Mouse (Mus musculus) adrenal gland, adult 2 months (tissue): ENCODE results near the gene Tmem109. TPM values are rescaled to one million over a fixed set of nuclear protein-coding genes. Genes with fewer than 3 reads are reported as not detected.
A peak's percentile ranks its signal among the peaks of the same experiment; 100 is the strongest.

ENCODE experiments used
- DNase-seq: peaks from one replicate; pipeline ENCODE4 v3.0.0; 2021
- polyA plus RNA-seq: library from polyadenylated mRNA; depleted of rRNA; stranded (reverse); fragments of >200 nt; gene quantifications from 2 replicates; pipeline ENCODE4 v1.2.3, GENCODE M21; 2012; rRNA removed
- total RNA-seq, 2 experiments: library from RNA; stranded (reverse); gene quantifications; 2 replicates each; pipeline ENCODE4 v1.2.3; 2021

Tmem109 gene
- total and polyA plus RNA-seq, 3 experiments = 149 to 306 (median 202) TPM

DNA sequence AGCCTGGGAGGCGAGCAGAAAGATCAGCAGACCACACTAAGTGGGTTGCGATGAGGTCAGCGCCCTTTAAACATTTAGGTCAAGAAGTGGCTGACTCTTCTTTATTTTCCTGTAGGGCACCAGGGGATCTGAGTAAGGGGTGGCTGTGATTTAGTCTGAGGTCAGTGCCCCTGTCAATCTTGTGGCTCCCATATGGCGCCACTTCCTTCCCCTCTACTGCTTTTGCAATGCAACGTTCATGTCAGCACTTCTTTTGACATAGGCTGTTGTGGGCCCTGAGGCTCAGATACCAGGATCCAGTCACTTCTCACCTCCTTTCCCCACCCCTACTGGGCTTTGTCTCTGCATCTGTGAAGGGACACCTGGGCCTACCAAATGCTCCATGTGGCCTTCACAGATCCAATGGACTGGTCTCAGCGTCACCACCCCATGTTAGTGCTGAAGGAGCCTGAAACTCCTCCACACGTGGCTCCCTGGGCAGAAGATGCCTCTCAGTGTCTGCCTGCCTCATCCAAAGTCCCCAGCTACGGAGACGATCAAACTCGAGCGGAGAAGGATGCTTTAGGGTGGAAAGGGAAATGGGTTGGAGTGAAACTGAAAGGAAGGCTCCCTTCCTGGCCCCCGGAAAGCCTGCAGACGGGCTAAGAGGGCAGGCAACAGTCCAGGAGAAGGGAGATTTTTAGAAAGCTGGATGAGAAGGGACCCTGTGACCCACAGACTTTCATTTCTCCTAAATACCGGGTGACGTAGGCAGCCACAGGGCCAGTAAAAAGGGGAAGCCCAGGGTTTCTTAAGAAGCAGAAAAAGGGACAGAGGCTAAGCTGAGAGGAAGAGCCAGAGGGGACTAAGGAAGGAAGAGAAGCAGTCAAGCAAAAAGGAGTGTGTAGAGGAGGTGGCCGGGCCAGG is 39.8 kb downstream of the Tmem109 start:
- DNase-seq = peak; percentile 49

DNA sequence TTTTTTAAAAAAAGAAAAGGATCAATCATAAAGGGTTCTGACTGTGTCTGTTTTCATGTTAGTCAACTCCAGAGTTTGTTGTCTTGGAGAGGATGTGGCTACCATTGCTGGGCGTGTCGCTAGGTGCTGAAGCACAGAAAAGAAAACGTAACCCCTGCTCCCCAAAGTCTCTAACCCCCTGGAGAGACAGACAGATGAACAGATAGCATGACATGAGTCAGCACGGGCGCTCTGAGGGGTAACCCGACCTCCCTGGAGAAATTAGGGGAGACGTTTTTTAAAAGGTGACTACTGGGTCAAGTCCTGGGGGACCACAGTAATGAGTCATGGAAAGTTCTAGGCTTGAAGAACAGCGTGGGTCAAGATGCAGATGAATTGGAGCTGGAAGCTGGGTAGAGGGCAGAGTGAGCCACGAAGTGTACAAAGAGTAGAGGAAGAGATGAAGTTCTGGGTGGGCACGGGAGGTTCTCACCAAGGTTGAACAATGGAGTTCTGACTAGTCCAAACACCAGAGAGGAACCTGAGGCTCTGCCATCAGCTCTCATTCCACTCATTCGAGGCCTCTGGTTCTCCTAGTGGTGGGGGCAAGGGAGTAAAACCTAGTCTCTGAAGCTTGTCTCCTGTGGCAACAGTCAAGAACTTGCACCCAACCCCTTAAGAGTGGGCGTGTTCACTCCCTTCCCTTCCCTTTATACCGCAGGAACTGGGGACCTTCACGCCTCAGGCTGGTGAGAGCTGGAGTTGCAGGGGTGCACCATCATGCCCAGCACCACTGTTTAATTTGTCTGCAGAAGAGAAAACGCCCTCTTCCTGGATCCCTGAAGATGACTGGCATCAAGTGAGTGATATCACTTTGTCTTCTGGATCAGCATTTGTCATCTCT is 42.5 kb downstream of the Tmem109 start, which contains the start of gene Slc15a3:
Slc15a3 (plus strand) TSS at position 718 of the 883 bp plus-strand sequence.
- no peak for DNase-seq

DNA sequence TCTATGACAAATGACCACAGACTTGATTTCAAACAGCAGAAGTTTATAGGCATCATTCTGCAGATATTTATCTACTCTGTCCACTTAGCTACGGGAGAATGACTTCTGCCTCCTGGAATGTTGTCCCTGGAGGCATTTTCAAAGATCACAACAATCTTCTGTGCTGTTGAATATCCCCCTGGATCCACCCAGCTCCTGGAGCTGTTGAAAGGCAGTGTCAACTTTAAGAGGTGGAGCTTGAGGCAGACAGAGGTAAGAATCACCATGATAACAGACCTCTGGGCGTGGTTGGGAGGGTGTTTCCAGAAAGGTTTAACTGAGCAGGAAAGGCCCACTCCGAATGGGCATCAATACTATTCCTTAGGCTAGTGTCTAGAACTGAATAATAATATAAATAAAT is 46.1 kb downstream of the Tmem109 start:
- no peak for DNase-seq

DNA sequence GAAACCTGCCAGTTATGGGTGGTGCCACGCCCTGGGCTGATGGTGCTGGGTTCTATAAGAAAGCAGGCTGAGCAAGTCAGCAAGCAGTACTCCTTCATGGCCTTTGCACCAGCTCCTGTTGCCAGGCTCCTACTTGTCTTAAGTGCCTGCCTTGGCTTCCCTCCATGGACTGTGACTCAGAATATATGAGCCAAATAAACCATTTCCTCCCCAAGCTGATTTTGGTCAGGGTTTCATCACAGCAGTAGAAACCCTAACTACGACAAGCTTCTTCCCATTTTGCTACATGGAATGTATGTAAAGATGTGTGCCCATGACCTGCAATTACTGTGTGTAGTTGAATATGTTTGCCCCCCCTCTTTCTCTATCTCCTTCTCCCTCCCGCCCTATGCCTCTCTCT is 48.2 kb downstream of the Tmem109 start:
- no peak for DNase-seq

DNA sequence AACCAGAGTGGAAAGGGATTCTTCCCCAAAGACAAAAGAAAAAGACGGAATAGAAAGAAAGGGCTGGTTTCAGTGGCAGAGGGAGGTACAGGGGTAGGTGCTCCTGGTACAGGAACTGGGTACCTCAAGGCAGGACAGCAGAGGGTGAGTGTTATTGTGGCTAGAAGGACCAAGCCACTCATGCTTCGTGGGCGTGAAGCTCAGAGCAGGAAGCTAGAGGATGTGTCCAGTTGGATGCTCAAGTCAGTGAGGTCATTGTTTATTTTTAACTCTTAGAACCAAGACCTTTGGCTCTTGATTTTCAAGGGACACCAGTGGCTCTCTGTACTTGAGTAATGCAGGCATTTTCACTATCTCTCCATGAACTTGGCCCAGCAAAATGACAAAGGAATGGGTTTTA is 49.8 kb downstream of the Tmem109 start:
- DNase-seq = no peak

DNA sequence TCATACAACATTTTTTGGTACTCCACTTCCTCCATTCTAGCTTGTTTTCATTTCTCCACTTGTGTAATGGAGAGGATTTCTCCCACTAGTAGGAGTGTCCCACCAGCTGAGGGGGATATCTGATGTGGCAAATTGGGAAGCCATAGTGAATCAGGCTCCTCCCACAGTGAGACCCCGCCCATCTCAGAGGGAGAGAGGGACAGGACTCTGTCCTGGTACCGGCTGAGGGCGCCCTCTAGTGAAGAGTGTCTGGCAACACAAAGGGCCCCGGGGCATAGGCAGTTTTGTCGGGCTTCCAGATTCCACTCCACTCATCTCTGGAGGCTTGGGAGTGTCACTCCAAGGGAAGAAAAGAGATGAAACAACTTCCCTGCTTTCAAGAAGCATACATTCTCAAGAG is 50.4 kb downstream of the Tmem109 start:
- DNase-seq = peak; percentile 71

DNA sequence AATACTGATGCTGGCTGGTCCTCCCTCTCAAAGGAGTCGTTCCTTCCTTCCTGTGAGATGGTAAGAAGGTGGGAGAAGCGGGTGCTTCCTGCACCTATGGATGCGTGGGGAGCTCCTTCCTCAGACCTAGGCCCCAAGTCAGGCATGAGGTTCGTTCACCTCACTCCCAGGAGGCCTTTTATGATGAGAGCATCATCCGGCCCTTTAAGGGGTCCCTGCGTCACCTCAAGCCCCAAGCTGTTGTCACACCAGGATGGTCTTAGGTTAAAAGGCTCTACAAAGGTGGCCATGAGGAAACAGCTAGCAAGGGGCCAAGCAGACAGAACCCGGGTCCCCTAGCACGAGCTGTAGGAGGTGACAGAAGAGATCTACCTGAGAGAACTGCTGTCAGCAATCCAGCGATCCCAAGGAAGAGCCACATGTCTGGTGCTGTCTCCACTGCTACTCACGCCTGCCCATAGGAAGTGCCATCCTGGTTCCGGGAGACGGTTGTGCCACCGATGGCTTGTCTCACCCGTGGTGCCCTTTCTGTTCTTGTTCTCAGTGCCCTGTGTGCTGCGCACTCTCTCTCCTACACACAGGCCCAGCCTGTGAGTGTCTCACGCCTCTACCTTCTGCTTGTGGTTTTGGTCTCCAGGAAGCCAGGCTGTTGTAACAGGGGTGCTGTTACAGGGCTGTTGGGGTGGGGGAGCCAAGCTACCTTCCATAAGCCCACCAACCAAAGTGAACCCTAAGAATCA is 52.2 kb downstream of the Tmem109 start, which contains the start of gene Cd6:
Cd6 (minus strand) TSS at position 623 of the 740 bp plus-strand sequence.
- DNase-seq = no peak

DNA sequence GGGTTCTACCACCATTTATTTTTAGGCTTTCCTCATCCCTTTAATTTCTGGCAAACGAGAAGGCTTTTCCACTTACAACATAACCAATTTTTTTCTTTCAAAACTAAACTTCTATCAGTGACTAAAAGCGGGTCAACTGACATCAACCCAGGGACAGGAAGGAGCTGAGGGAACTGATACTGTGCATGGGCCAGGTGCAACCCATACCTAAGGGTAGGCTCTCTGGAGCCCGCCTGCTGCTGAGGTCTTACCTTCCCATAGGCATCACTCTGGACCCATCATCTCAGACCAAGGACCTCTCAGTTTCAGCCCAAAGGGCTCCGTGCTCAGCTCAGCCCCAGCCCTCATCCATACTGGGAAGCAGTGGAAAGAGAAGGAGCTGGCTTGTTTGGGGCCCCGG is 53.5 kb downstream of the Tmem109 start:
- DNase-seq = no peak

DNA sequence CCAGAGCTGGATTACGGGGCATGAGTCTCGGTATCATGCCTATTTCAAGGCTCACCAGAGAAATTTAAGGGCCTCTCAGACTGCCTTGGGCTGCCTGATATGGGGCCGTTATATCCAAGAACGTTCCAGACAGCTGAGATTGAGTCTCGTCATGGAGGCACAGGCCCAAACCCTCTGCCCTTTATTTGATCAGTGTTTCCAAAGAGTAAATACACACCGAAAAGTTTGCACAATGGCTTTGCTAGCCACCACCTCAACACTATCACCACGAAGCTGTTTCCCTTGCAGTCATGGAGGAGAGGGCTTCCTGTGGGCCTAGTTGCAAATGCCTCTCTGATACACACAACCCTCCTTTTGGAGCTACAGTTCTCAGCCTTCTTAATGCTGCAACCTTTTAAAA is 57.7 kb downstream of the Tmem109 start:
- no peak for DNase-seq

DNA sequence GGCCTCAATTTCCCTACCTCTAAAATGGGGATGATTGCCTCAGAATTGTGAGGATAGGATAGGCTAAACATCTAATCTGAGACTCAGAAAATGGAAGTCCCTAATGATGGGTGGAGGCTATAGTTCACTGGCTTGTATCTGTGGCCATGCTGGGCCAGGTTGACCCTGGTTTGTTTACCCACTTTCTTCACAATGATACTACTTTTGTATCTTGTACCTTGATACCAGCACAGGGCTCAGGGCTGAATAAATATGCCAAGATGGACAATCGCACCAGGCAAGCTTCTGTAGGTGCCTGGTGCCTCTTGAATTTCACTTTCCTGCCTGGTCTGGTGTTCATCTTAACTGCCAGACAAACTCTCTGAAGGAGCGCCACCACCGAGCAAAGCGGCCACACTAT is 59.3 kb downstream of the Tmem109 start:
- no peak for DNase-seq

DNA sequence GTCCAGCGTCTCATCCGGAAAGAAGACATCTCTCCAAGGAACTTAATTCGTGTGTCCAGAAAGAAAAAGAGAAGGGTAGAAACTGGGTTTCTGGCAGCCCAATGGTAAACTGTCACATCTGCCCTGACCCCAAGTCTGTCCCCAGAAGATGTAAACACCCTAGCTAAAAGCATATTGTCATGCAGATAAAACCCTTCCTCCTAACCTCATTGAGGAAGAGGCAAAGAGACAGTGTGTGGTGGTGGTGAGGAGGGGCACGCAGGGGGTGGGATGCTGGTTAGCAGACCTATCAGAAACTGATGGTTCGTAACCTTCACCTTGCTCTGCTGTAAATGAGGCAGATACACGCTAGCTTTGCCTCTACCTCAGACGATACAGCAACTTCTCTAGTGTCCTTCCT is 60.5 kb downstream of the Tmem109 start:
- DNase-seq = no peak

Other genes starting within 250 kb of the Tmem109 start
- under 1 TPM; 0.17 to 0.79 TPM for gene Vwce, start 247.8 kb downstream of the Tmem109 start, total RNA-seq
- gene Vwce, start 247.8 kb downstream of the Tmem109 start, polyA plus RNA-seq = 0.18 and 0.26 TPM in 2 replicates
- gene Pga5, start 203.9 kb downstream of the Tmem109 start, total RNA-seq = not detected
- not detected in 2 replicates for gene Pga5, start 203.9 kb downstream of the Tmem109 start, polyA plus RNA-seq
- 10 to 100 TPM; 22.1 to 23.3 TPM for gene Vps37c, start 193.3 kb downstream of the Tmem109 start, total RNA-seq
- gene Vps37c, start 193.3 kb downstream of the Tmem109 start, polyA plus RNA-seq = 46.4 and 65.5 TPM in 2 replicates
- gene Cd5, start 143.0 kb downstream of the Tmem109 start, total RNA-seq = under 1 TPM; 0.10 to 0.14 TPM
- 0.15 and 0.26 TPM in 2 replicates for gene Cd5, start 143.0 kb downstream of the Tmem109 start, polyA plus RNA-seq
- not detected for gene Cd6, start 51.9 kb downstream of the Tmem109 start, total RNA-seq
- gene Cd6, start 51.9 kb downstream of the Tmem109 start, polyA plus RNA-seq = 0.28 and 0.34 TPM in 2 replicates
- gene Slc15a3, start 42.3 kb downstream of the Tmem109 start, total RNA-seq = 1 to 10 TPM; 3.6 to 6.4 TPM
- 10.0 and 10.3 TPM in 2 replicates for gene Slc15a3, start 42.3 kb downstream of the Tmem109 start, polyA plus RNA-seq
- gene Tmem132a, start 12.1 kb downstream of the Tmem109 start, total RNA-seq = 10 to 100 TPM; 21.9 to 46.1 TPM
- gene Tmem132a, start 12.1 kb downstream of the Tmem109 start, polyA plus RNA-seq = 79.2 and 82.6 TPM in 2 replicates
- 100 to 1,000 TPM; 143 to 184 TPM for gene Prpf19, start 13.2 kb upstream of the Tmem109 start, total RNA-seq
- 299 and 410 TPM in 2 replicates for gene Prpf19, start 13.2 kb upstream of the Tmem109 start, polyA plus RNA-seq
- not detected for gene Zp1, start 38.6 kb upstream of the Tmem109 start, total RNA-seq
- not detected in 2 replicates for gene Zp1, start 38.6 kb upstream of the Tmem109 start, polyA plus RNA-seq
- under 1 TPM in 1 of 2 experiments, not detected in 1; 0.10 TPM for gene Ptgdr2, start 55.2 kb upstream of the Tmem109 start, total RNA-seq
- 0.04 and 0.26 TPM in 2 replicates for gene Ptgdr2, start 55.2 kb upstream of the Tmem109 start, polyA plus RNA-seq
- 10 to 100 TPM; 12.8 to 21.4 TPM for gene Ccdc86, start 67.3 kb upstream of the Tmem109 start, total RNA-seq
- gene Ccdc86, start 67.3 kb upstream of the Tmem109 start, polyA plus RNA-seq = 14.2 and 17.1 TPM in 2 replicates
- 10 to 100 TPM in 1 of 2 experiments, 1 to 10 TPM in 1; 1.1 to 75.2 TPM for gene Ms4a10, start 92.7 kb upstream of the Tmem109 start, total RNA-seq
- gene Ms4a10, start 92.7 kb upstream of the Tmem109 start, polyA plus RNA-seq = 15.4 and 35.0 TPM in 2 replicates
- not detected for gene Ms4a15, start 111.2 kb upstream of the Tmem109 start, total RNA-seq
- not detected in 2 replicates for gene Ms4a15, start 111.2 kb upstream of the Tmem109 start, polyA plus RNA-seq
- gene Ms4a18, start 136.0 kb upstream of the Tmem109 start, total RNA-seq = not detected
- not detected in 2 replicates for gene Ms4a18, start 136.0 kb upstream of the Tmem109 start, polyA plus RNA-seq
- 1 to 10 TPM; 3.5 to 3.9 TPM for gene Ms4a8a, start 199.1 kb upstream of the Tmem109 start, total RNA-seq
- gene Ms4a8a, start 199.1 kb upstream of the Tmem109 start, polyA plus RNA-seq = 0.57 and 0.95 TPM in 2 replicates
- gene 1700017D01Rik, start 248.9 kb upstream of the Tmem109 start, total RNA-seq = not detected
- gene 1700017D01Rik, start 248.9 kb upstream of the Tmem109 start, polyA plus RNA-seq = not detected in 2 replicates